Mouse (Mus musculus): ENCODE data around the gene Fnip2. TPM values are rescaled to one million over a fixed set of nuclear protein-coding genes. Genes with fewer than 3 reads are reported as not detected.

The Fnip2 gene
- total and polyA plus RNA-seq, 2 experiments from 2014 or later: 6.9 to 30.3 TPM

DNA sequence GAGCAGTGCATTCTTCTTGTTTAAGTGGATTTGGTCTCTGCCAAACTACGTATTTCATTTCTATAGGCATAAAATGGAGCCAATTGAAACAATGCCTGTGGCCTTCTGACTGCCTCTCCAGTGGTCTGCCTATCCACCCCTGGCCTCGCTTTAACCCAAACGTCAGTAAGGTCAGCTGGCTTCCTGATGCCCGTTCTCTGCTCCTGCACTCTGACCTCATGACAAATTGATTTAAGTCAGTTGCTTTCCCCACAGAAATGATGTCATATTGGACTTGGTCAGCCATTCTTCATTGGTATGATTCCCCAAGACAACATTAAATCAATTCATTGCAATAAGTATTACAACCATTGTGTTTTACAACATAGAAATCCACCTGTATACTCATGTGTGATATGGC, 159.1 kb downstream of the Fnip2 start:
- no peak for TF ChIP-seq CTCF (IDR thresholded peaks at IDR 0.05)
- Histone ChIP-seq H3K9ac (replicated peaks; ENCODE audit: low read length, poor library complexity, severe bottlenecking) (no peak overlapping the region), H3K4me1 (ENCODE audit: insufficient read depth, low read length) (no peaks in the 10 kb centered on the region), H3K9me3 (ENCODE audit: low read length) (no peaks in the 10 kb centered on the region), H3K27me3 (ENCODE audit: insufficient read depth, low read length) (no peaks in the 10 kb centered on the region), H3K27ac (ENCODE audit: low read depth, low read length) (no peak overlapping the region), H3K36me3 (ENCODE audit: insufficient read depth, low read length) (no peaks in the 10 kb centered on the region), H3K4me2 (ENCODE audit: low read depth, low read length, poor library complexity, severe bottlenecking) (no peak overlapping the region), H3K4me3 (ENCODE audit: low read depth, low read length) (no peak overlapping the region)
- ATAC-seq (ENCODE audit: low FRiP score) (no peak), DNase-seq (ENCODE audit: low spot score) (no peak)
- 55% methylated on average over 4 of the region's 4 CpGs for WGBS

Other genes starting within 250 kb of the Fnip2 start
- not detected in 2 replicates for gene Gm17359, start 231.1 kb downstream of the Fnip2 start, total RNA-seq (2014; rRNA removed)
- not detected in 2 replicates for gene Gm17359, start 231.1 kb downstream of the Fnip2 start, polyA plus RNA-seq (2015; fragmentation: Nextera tagmentation; extraction: Ambion mirVana)
- 67.6 and 68.4 TPM in 2 replicates for gene Ppid, start 23.5 kb upstream of the Fnip2 start, total RNA-seq (2014; rRNA removed)
- gene Ppid, start 23.5 kb upstream of the Fnip2 start, polyA plus RNA-seq (2015; fragmentation: Nextera tagmentation; extraction: Ambion mirVana): 121 and 123 TPM in 2 replicates
- 3.3 and 5.4 TPM in 2 replicates for gene 4930579G24Rik, start 61.3 kb upstream of the Fnip2 start, total RNA-seq (2014; rRNA removed)
- gene 4930579G24Rik, start 61.3 kb upstream of the Fnip2 start, polyA plus RNA-seq (2015; fragmentation: Nextera tagmentation; extraction: Ambion mirVana): 2.7 and 3.7 TPM in 2 replicates
- 21.8 and 26.7 TPM in 2 replicates for gene Etfdh, start 61.7 kb upstream of the Fnip2 start, total RNA-seq (2014; rRNA removed)
- 36.0 and 38.9 TPM in 2 replicates for gene Etfdh, start 61.7 kb upstream of the Fnip2 start, polyA plus RNA-seq (2015; fragmentation: Nextera tagmentation; extraction: Ambion mirVana)
- gene Rxfp1, start 170.1 kb upstream of the Fnip2 start, total RNA-seq (2014; rRNA removed): 0.49 and 0.90 TPM in 2 replicates
- 0.19 and 0.27 TPM in 2 replicates for gene Rxfp1, start 170.1 kb upstream of the Fnip2 start, polyA plus RNA-seq (2015; fragmentation: Nextera tagmentation; extraction: Ambion mirVana)

Data from midbrain, postnatal 0 days (tissue).